Mouse (Mus musculus): ENCODE measurements around the gene Scd1. TPM values are rescaled to one million over a fixed set of nuclear protein-coding genes. Genes with fewer than 3 reads are reported as not detected.
"Not testable (repeated sequence)": the region's sequence is repeated elsewhere in the genome, so short reads cannot be mapped to it uniquely, and the experiment has no call there.

The Scd1 gene
- polyA plus RNA-seq, 1 experiment, result 160 TPM

DNA sequence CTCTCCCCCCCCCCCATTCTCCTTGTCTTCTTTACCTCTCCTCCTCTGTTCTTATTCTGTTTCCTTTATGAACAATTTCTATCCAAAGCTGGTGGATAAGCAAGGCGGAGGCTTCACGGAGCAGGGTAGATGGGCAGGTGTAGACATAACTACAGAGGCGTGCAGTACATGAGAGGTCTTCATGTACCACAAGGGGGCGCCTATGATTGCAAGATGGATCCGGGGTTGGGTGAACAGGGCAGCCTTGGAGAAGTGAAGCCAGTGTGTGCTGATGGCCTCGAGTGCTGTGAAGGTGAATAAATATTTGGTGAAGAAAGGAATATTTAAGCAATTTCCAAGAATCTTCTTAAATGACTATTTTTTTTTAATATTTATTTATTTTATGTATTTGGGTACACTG, 34.7 kb downstream of the Scd1 start:
- peak; percentile 85 for DNase-seq
- H3K4me1 ChIP-seq (ENCODE audit: control insufficient read depth, insufficient read depth, low read length), result no peaks in the 10 kb centered on the region
- TF ChIP-seq CTCF (IDR thresholded peaks at IDR 0.05; ENCODE audit: borderline replicate concordance, insufficient read depth, low read depth, low read length) (peak; percentile 93), POLR2A (IDR thresholded peaks at IDR 0.05; ENCODE audit: borderline replicate concordance, insufficient read depth, low read length) (no peak)
- 13% methylated on average over 6 of the region's 6 CpGs for WGBS
- no peaks in the 10 kb centered on the region for H3K27me3 ChIP-seq (ENCODE audit: control insufficient read depth, insufficient read depth, low read length)
- no peak overlapping the region for H3K4me3 ChIP-seq (replicated peaks; ENCODE audit: insufficient read depth, low read depth, low read length)
- H3K27ac ChIP-seq (ENCODE audit: insufficient read depth, low read length), result no peak overlapping the region

DNA sequence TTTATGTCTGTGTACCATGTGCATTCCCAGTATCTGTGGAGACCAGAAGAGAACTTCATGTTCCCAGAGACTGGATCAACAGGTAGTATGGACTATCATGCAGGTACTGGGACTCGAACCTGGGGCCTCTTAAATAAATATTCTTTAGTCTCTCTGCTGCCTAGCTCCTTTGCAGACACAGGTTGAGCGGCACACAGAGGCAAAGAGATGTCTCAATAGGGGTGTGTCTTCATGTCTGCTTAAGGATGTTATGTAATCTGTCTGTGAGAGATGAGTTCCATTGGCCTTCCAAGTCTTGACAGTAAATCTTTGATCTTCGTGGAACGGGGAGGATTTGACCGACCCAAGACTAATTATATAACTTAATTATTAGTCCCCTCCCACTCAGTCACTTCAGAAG, 37.4 kb downstream of the Scd1 start:
- TF ChIP-seq CTCF (IDR thresholded peaks at IDR 0.05; ENCODE audit: borderline replicate concordance, insufficient read depth, low read depth, low read length) (no peak), POLR2A (IDR thresholded peaks at IDR 0.05; ENCODE audit: borderline replicate concordance, insufficient read depth, low read length) (no peak)
- no peak overlapping the region for H3K27ac ChIP-seq (ENCODE audit: insufficient read depth, low read length)
- DNase-seq, result no peak
- 66% methylated on average over 5 of the region's 5 CpGs for WGBS
- H3K4me1 ChIP-seq (ENCODE audit: control insufficient read depth, insufficient read depth, low read length), result no peaks in the 10 kb centered on the region
- H3K4me3 ChIP-seq (replicated peaks; ENCODE audit: insufficient read depth, low read depth, low read length), result no peak overlapping the region
- no peaks in the 10 kb centered on the region for H3K27me3 ChIP-seq (ENCODE audit: control insufficient read depth, insufficient read depth, low read length)

- H3K4me3 ChIP-seq (replicated peaks; ENCODE audit: insufficient read depth, low read depth, low read length), result no peak overlapping the region
- WGBS, result 52% methylated on average over 8 of the region's 8 CpGs
- TF ChIP-seq CTCF (IDR thresholded peaks at IDR 0.05; ENCODE audit: borderline replicate concordance, insufficient read depth, low read depth, low read length), result no peak
- TF ChIP-seq POLR2A (IDR thresholded peaks at IDR 0.05; ENCODE audit: borderline replicate concordance, insufficient read depth, low read length), result no peak
- no peak overlapping the region for H3K27ac ChIP-seq (ENCODE audit: insufficient read depth, low read length)
- no peaks in the 10 kb centered on the region for H3K4me1 ChIP-seq (ENCODE audit: control insufficient read depth, insufficient read depth, low read length)
- no peak for DNase-seq
- H3K27me3 ChIP-seq (ENCODE audit: control insufficient read depth, insufficient read depth, low read length), result no peaks in the 10 kb centered on the region
These were observed 38.3 kb downstream of the Scd1 start for GRCm38 (mm10) chr19:44369371-44369770.

DNA sequence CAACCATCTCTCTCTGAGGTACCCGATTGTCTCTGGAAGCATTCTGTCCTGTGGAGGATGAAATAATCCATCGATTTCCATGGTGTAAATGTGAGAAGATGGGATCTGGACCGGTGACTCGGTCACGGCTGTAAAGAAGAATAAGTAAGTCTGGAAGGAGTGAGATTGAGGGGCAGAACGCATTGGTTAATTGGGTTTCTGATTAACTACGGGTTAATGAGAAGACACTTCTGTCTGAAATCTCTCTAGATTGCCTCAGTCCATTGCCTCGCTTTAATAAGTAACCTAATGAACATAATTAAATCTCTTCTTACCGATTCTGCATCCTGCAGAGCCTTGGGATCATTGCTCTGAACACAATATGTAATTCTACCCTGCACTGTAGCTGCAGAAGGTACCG, 40.6 kb downstream of the Scd1 start:
- 78% methylated on average over 10 of the region's 10 CpGs for WGBS

DNA sequence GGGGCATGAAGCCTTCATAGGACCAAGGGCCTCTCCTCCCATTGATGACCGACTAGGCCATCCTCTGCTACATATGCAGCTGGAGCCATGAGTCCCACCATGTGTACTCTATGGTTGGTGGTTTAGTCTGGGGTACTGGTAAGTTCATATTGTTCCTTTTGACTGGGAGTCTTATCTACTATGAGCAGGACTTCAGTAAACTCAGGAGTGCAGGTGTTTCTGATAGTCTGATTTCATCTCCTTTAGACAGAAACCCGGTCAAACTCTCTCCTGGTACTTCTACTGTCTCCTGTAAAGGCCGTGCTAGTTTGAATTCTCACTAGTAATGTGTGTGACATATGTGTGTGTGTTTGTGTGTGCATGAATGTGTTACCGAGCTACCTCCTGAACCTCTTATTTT, 41.9 kb downstream of the Scd1 start:
- H3K27ac ChIP-seq (ENCODE audit: insufficient read depth, low read length), result no peak overlapping the region
- no peak overlapping the region for H3K4me3 ChIP-seq (replicated peaks; ENCODE audit: insufficient read depth, low read depth, low read length)
- no peaks in the 10 kb centered on the region for H3K27me3 ChIP-seq (ENCODE audit: control insufficient read depth, insufficient read depth, low read length)
- TF ChIP-seq POLR2A (IDR thresholded peaks at IDR 0.05; ENCODE audit: borderline replicate concordance, insufficient read depth, low read length), result no peak
- TF ChIP-seq CTCF (IDR thresholded peaks at IDR 0.05; ENCODE audit: borderline replicate concordance, insufficient read depth, low read depth, low read length), result no peak
- H3K4me1 ChIP-seq (ENCODE audit: control insufficient read depth, insufficient read depth, low read length), result no peaks in the 10 kb centered on the region
- 89% methylated on average over 4 of the region's 4 CpGs for WGBS
- DNase-seq, result no peak

More for the DNA sequence above, 40.6 kb downstream of the Scd1 start:
- H3K4me3 ChIP-seq (replicated peaks; ENCODE audit: insufficient read depth, low read depth, low read length); H3K27me3 ChIP-seq (ENCODE audit: control insufficient read depth, insufficient read depth, low read length); H3K4me1 ChIP-seq (ENCODE audit: control insufficient read depth, insufficient read depth, low read length); H3K27ac ChIP-seq (ENCODE audit: insufficient read depth, low read length); DNase-seq: not testable (repeated sequence)

DNA sequence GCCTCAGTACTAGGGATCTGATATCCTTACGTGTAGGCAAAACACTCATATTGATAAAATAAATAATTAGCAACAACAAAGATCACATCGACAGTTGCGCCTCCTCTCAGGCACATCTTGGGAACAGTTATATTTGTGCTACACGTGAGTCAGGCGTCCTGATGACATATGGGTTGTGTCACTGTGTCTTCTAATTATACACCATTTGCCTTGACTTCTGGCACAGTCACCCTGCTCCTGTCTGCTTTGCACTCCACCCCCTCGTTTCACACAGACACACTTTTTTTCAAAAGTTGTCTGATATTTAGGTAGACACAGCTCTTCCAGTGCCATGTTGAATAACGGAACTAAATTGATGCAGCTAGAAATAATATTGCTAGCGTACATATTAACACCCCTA, 43.6 kb downstream of the Scd1 start:
- no peak for DNase-seq
- Histone ChIP-seq H3K27me3 (ENCODE audit: control insufficient read depth, insufficient read depth, low read length) (no peaks in the 10 kb centered on the region), H3K27ac (ENCODE audit: insufficient read depth, low read length) (no peak overlapping the region), H3K4me3 (replicated peaks; ENCODE audit: insufficient read depth, low read depth, low read length) (no peak overlapping the region), H3K4me1 (ENCODE audit: control insufficient read depth, insufficient read depth, low read length) (peaks cover under 1% of the 10 kb centered on the region; the same call in 1 of the 2 replicates)
- no peak for TF ChIP-seq CTCF (IDR thresholded peaks at IDR 0.05; ENCODE audit: borderline replicate concordance, insufficient read depth, low read depth, low read length)
- TF ChIP-seq POLR2A (IDR thresholded peaks at IDR 0.05; ENCODE audit: borderline replicate concordance, insufficient read depth, low read length), result no peak
- WGBS, result 71% methylated on average over 8 of the region's 8 CpGs

DNA sequence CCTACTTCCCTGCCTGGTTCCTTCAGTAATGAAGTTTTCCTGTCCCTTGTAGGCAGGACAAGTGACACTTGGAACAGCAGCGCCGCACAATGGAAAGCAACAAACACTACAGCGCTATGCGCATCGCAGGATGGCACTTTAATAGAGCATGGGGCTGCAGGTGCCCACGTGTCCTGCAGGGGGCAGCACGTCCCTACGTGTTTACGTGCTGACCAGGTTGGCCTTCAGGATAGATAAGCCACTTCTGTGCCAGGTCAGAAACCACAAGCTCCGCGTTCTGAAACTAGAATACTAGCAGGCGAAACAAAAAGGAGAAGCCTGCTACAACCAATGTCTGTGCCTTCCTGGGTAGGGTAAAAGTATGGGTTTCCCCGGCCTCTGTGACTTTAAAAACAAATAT, 44.1 kb downstream of the Scd1 start:
- WGBS, result 21% methylated on average over 13 of the region's 13 CpGs
- TF ChIP-seq POLR2A (IDR thresholded peaks at IDR 0.05; ENCODE audit: borderline replicate concordance, insufficient read depth, low read length) (no peak), CTCF (IDR thresholded peaks at IDR 0.05; ENCODE audit: borderline replicate concordance, insufficient read depth, low read depth, low read length) (peak; percentile 93)
- H3K4me1 ChIP-seq (ENCODE audit: control insufficient read depth, insufficient read depth, low read length), result peaks cover 4% of the 10 kb centered on the region; the same call in 1 of the 2 replicates
- H3K4me3 ChIP-seq (replicated peaks; ENCODE audit: insufficient read depth, low read depth, low read length), result no peak overlapping the region
- DNase-seq, result peak; percentile 54 to 63
- H3K27ac ChIP-seq (ENCODE audit: insufficient read depth, low read length), result no peak overlapping the region
- H3K27me3 ChIP-seq (ENCODE audit: control insufficient read depth, insufficient read depth, low read length), result no peaks in the 10 kb centered on the region

GRCm38 (mm10) chr19:44358700-44359099, 49.0 kb downstream of the Scd1 start:
- peak; percentile 5 to 16 for DNase-seq
- TF ChIP-seq CTCF (IDR thresholded peaks at IDR 0.05; ENCODE audit: borderline replicate concordance, insufficient read depth, low read depth, low read length) (no peak), POLR2A (IDR thresholded peaks at IDR 0.05; ENCODE audit: borderline replicate concordance, insufficient read depth, low read length) (no peak)
- no peak overlapping the region for H3K27ac ChIP-seq (ENCODE audit: insufficient read depth, low read length)
- H3K4me3 ChIP-seq (replicated peaks; ENCODE audit: insufficient read depth, low read depth, low read length), result no peak overlapping the region
- peaks cover 4% of the 10 kb centered on the region; the same call in 1 of the 2 replicates for H3K4me1 ChIP-seq (ENCODE audit: control insufficient read depth, insufficient read depth, low read length)
- 32% methylated on average over 8 of the region's 8 CpGs for whole genome bisulfite sequencing
- no peaks in the 10 kb centered on the region for H3K27me3 ChIP-seq (ENCODE audit: control insufficient read depth, insufficient read depth, low read length)

Data from cerebellum, adult 2 months (tissue).